Mouse (Mus musculus): ENCODE results near the gene Hoxb3. TPM values are rescaled to one million over a fixed set of nuclear protein-coding genes. Genes with fewer than 3 reads are reported as not detected.

The Hoxb3 gene
- total RNA-seq, 2 experiments from 2014 or later = 0.89 to 1.6 TPM

- no peak for DNase-seq
Observed at GRCm38 (mm10) chr11:96288455-96289221, 34.5 kb upstream of the Hoxb3 start.

GRCm38 (mm10) chr11:96289293-96289692, 33.8 kb upstream of the Hoxb3 start:
- no peak for DNase-seq

GRCm38 (mm10) chr11:96289837-96290236, 33.3 kb upstream of the Hoxb3 start:
- no peak for DNase-seq

- DNase-seq = no peak
Observed at GRCm38 (mm10) chr11:96290705-96291355, 32.3 kb upstream of the Hoxb3 start.

- DNase-seq = no peak
Observed at GRCm38 (mm10) chr11:96291681-96292564, 31.2 kb upstream of the Hoxb3 start, which contains the start of gene Hoxb6. Hoxb6 (plus strand) TSS chr11:96292476.

- no peak for DNase-seq
Observed at GRCm38 (mm10) chr11:96292565-96293301, 30.4 kb upstream of the Hoxb3 start.

- no peak for DNase-seq
Observed at GRCm38 (mm10) chr11:96293302-96293921, 29.7 kb upstream of the Hoxb3 start.

GRCm38 (mm10) chr11:96294245-96295091, 28.7 kb upstream of the Hoxb3 start:
- peak; percentile 72 for DNase-seq

- no peak for DNase-seq
Observed at GRCm38 (mm10) chr11:96295092-96295835, 27.9 kb upstream of the Hoxb3 start.

- DNase-seq = no peak
Observed at GRCm38 (mm10) chr11:96296997-96297396, 26.1 kb upstream of the Hoxb3 start.

- DNase-seq = no peak
Observed at GRCm38 (mm10) chr11:96297428-96297827, 25.7 kb upstream of the Hoxb3 start.

GRCm38 (mm10) chr11:96297968-96298635, 25.0 kb upstream of the Hoxb3 start:
- DNase-seq = no peak

- peak; percentile 35 for DNase-seq
Observed at GRCm38 (mm10) chr11:96298895-96299667, 24.0 kb upstream of the Hoxb3 start.

GRCm38 (mm10) chr11:96299781-96300180, 23.3 kb upstream of the Hoxb3 start:
- DNase-seq = no peak

GRCm38 (mm10) chr11:96300354-96301063, 22.6 kb upstream of the Hoxb3 start:
- DNase-seq = no peak

GRCm38 (mm10) chr11:96301064-96301431, 22.1 kb upstream of the Hoxb3 start:
- DNase-seq = no peak

- DNase-seq = no peak
Observed at GRCm38 (mm10) chr11:96301837-96302236, 21.3 kb upstream of the Hoxb3 start.
